Mouse (Mus musculus): ENCODE results near the gene Gm49776. TPM values are rescaled to one million over a fixed set of nuclear protein-coding genes. Genes with fewer than 3 reads are reported as not detected.
A peak's percentile ranks its signal among the peaks of the same experiment; 100 is the strongest.
"Not testable (repeated sequence)": the region's sequence is repeated elsewhere in the genome, so short reads cannot be mapped to it uniquely, and the experiment has no call there.

Gene Gm49776
- total RNA-seq, 2 experiments from 2014 or later: not detected

DNA sequence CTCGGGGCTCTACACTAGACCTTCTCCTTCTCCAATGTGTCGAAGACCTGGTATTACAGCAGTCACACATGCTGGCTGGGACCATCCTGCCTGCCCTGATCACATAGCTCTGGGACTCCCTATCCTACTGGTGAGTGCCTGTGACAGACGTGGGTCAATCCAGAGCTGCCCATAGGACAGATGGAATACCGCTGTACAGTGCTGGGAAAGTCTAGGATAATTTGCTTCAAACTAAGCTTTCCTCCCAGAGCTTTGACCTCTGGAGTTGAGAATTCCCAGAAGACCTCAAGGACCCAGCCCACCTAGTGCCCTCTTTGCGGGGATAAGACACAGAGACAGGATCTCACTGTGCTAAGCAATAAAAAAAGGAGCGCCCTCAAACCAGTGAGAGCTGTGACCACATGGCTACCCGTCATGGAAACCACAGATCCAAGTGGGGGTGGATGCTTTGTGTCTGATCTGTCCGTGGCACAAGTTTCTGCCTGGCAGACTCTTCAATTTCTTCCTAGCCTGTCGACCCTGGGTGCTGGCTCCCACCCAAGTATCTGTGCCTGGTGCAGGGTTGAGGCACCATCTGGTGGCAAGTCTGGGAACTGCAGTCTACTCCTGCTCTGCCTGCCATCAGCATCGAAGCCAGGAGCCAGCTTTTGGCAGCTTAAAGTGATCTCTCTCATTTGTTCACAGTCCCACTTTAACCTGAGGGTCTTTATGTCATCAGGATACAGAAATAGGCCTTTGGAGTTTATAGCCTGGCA lies 46.5 kb downstream of the Gm49776 start:
- intact Hi-C loops (cut with DNase I): loop anchor here (1.0 to 5.0 kb wide), 3 partner anchors 35 to 159 kb away; partner anchors contain the start of gene Dgcr6
- DNase-seq: peak; percentile 78 to 85

- intact Hi-C loops (cut with DNase I): loop anchor here (2.0 to 5.0 kb wide), 2 partner anchors 34 to 159 kb away; partner anchors contain the start of gene Dgcr6
- DNase-seq: peak in 1 of 2 experiments; percentile 54
Observed at GRCm38 (mm10) chr16:18210701-18211416, 47.3 kb downstream of the Gm49776 start.

GRCm38 (mm10) chr16:18203430-18204091 lies 54.6 kb downstream of the Gm49776 start:
- no peak for DNase-seq
- intact Hi-C loops (cut with DNase I): no loop called here

DNA sequence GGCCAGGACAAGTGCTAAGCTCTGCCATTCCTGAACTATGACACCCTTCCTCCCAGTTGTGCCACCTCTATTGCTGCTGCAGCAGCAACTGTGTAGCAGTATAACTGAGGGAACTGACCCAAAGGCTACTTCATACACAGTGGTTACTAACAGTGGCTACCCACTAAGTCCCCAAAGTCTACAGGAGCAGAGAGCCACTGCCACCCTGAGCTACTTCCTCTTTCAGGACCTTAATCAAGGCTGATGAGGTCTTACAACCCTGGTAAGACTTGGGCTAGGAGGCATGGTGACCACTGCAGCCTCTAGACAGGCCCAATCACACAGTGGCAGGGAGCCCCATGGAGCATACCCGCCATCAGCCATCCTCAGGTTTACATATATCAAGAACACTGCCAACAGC lies 56.1 kb downstream of the Gm49776 start:
- DNase-seq: no peak
- intact Hi-C loops (cut with DNase I): no loop called here

- intact Hi-C loops (cut with DNase I): no loop called here
- DNase-seq: no peak
Observed at GRCm38 (mm10) chr16:18201620-18202019, 56.5 kb downstream of the Gm49776 start.

DNA sequence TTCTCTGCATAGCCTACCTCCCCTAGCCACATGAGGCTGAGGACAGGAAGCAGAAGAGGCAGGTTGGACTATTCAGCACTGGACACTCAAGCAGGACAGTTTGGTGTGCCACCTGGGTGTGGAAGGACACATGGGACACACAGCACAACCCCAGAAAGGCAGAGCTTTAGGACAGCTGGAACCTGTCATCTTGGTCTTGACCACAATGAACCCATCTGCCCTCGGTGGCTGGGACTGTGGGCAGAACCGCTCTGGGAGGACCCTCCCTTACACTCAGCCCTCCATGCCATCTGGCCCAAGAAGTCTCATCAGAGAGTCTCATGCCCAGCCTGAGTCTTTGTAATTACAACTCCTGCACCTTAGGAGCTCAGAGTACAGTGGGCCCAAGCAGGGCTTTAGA lies 58.1 kb downstream of the Gm49776 start:
- intact Hi-C loops (cut with DNase I): no loop called here
- no peak for DNase-seq

DNA sequence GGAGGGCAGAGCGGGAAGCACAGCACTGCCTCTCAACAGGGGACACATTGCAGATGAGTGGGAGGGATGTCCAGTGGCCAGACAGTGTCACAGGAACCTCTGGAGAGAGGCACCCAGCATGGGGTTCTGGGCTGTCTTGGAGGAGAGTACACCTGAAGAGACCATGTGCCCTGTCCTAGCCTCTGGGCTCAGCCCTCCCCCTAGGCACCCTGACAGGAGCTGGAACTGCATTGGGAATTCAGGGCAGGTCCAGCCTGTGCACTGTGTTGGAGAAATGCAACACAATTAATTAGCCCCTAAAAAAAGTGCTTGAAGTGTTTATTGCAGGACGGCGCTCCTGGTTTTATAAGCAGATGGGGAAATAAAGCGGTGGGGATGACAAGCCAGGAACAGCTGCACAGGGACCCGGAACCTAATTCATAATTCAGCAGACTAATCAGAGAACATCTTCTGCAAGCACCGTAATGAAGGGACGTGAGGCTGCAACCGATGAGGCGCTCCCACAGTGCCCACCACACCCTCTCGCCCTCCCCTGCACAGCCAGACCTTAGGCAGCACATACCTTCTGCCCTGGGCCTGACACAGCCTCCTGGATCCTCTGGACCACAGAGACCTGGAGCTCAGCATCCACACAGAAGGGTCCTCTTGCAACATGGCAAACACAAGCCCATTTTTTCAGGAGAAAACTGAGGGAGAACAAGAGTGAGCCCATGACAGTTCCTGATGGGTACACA lies 59.6 kb downstream of the Gm49776 start:
- intact Hi-C loops (cut with DNase I): no loop called here
- no peak for DNase-seq

DNA sequence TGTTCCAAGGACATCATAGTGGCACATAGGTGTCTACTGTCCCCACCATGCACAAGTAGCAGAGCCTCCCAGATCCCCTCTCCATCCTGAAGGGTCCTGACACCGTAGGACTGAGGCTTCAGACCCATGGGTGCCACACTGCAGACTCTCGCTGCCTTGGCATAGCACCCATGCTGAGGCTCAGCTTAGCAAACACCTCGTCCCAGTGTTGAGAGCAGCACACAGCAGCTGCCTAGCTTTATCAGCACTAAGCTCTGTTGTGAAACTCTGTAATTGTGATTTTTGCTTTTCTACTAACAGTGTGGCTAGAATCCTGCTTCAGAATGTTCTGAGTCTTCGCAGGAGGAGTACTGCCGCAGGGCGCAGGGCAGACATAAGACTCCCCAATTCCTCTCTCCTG lies 60.2 kb downstream of the Gm49776 start:
- DNase-seq: no peak
- intact Hi-C loops (cut with DNase I): no loop called here

DNA sequence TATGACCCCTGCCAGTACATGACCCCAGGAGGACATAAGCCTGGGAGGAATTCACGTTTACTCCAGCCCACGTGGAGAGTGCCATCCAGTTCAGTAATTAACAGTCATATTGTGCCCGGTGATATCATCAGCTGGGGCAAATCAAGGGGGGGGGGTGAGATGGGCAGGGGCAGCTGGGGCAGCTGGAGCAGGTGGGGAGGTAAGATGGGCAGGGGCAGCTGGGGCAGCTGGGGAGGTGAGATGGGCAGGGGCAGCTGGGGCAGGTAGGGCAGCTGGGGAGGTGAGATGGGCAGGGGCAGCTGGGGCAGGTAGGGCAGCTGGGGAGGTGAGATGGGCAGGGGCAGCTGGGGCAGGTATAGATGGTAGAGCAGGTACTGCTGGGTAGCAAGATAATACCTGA lies 62.6 kb downstream of the Gm49776 start:
- intact Hi-C loops (cut with DNase I): not testable (repeated sequence)

More for the DNA sequence above, 62.6 kb downstream of the Gm49776 start:
- not testable (repeated sequence) for DNase-seq

Small RNA genes within 50 kb of the gene (microRNA-seq; reads per million reads assigned to microRNA genes)
- 0 to 0.72 reads per million in 2 experiments for gene Gm24572
- gene Mir1306: 64.8 to 80.9 reads per million in 2 experiments

Other genes starting within 250 kb of the Gm49776 start
- gene Dgcr6, start 205.5 kb downstream of the Gm49776 start, total RNA-seq (2021): 10 to 100 TPM; 29.3 to 36.3 TPM
- gene Prodh, start 168.1 kb downstream of the Gm49776 start, total RNA-seq (2021): 10 to 100 TPM in 1 of 2 experiments, 1 to 10 TPM in 1; 8.5 to 13.3 TPM
- gene Rtn4r, start 130.7 kb downstream of the Gm49776 start, total RNA-seq (2021): under 1 TPM in 1 of 2 experiments, not detected in 1; 0.17 TPM
- not detected for gene Ccdc188, start 40.4 kb downstream of the Gm49776 start, total RNA-seq (2021)
- gene Zdhhc8, start 23.2 kb downstream of the Gm49776 start, total RNA-seq (2021): 10 to 100 TPM; 23.1 to 23.4 TPM
- 10 to 100 TPM in 1 of 2 experiments, 1 to 10 TPM in 1; 8.8 to 10.4 TPM for gene Trmt2a, start 9.6 kb downstream of the Gm49776 start, total RNA-seq (2021)
- 10 to 100 TPM; 18.3 to 20.6 TPM for gene Ranbp1, start 9.6 kb downstream of the Gm49776 start, total RNA-seq (2021)
- gene Dgcr8, start 30.9 kb upstream of the Gm49776 start, total RNA-seq (2021): 10 to 100 TPM; 13.8 to 14.6 TPM
- 10 to 100 TPM; 40.3 to 51.5 TPM for gene Tango2, start 89.8 kb upstream of the Gm49776 start, total RNA-seq (2021)
- gene Arvcf, start 89.9 kb upstream of the Gm49776 start, total RNA-seq (2021): 10 to 100 TPM; 10.2 to 14.3 TPM
- 10 to 100 TPM; 16.4 to 17.6 TPM for gene Txnrd2, start 168.1 kb upstream of the Gm49776 start, total RNA-seq (2021)
- gene Comt, start 168.5 kb upstream of the Gm49776 start, total RNA-seq (2021): 10 to 100 TPM; 35.4 to 38.4 TPM
- 1 to 10 TPM; 3.6 to 3.8 TPM for gene Gnb1l, start 240.4 kb upstream of the Gm49776 start, total RNA-seq (2021)
- 1 to 10 TPM; 1.9 to 3.1 TPM for gene Rtl10, start 240.6 kb upstream of the Gm49776 start, total RNA-seq (2021)

Data from gastrocnemius, postnatal 36 days (tissue).